Mouse (Mus musculus) midbrain, embryonic 15.5 days (tissue): Measurements from ENCODE around the gene Zfp663. TPM values are rescaled to one million over a fixed set of nuclear protein-coding genes. Genes with fewer than 3 reads are reported as not detected.

Source experiments
- ATAC-seq: fragments of 200-750 bp; cut with Nextera tagmentation; replicated peaks from 2 replicates; pipeline ENCODE4 v1.8.0; 2017; ENCODE audit warnings: moderate TSS enrichment
- H3K27ac ChIP-seq: fragments of 300-500 bp; sonication (generic); 2 replicates; pipeline ENCODE4 v1.5.1; 2015; ENCODE audit warnings: mild to moderate bottlenecking, inconsistent platforms
- H3K27me3 ChIP-seq: fragments of 300-500 bp; sonication (generic); replicated peaks from 2 replicates; pipeline ENCODE4 v1.6.1; 2015; ENCODE audit warnings: inconsistent platforms
- H3K36me3 ChIP-seq: fragments of 300-500 bp; sonication (generic); replicated peaks from 2 replicates; pipeline ENCODE4 v1.6.1; 2015; ENCODE audit warnings: inconsistent platforms
- H3K4me1 ChIP-seq: fragments of 300-500 bp; sonication (generic); 2 replicates; pipeline ENCODE4 v1.6.1; 2015; ENCODE audit warnings: inconsistent platforms
- H3K4me2 ChIP-seq: fragments of 300-500 bp; sonication (generic); 2 replicates; pipeline ENCODE4 v1.6.1; 2015; ENCODE audit warnings: inconsistent platforms, mild to moderate bottlenecking, moderate library complexity
- H3K4me3 ChIP-seq: fragments of 300-500 bp; sonication (generic); 2 replicates; pipeline ENCODE4 v1.5.1; 2015; ENCODE audit warnings: mild to moderate bottlenecking, inconsistent platforms
- H3K9ac ChIP-seq: fragments of 300-500 bp; sonication (generic); 2 replicates; pipeline ENCODE4 v1.6.1; 2015; ENCODE audit warnings: mild to moderate bottlenecking, inconsistent platforms
- H3K9me3 ChIP-seq: fragments of 300-500 bp; sonication (generic); 2 replicates; pipeline ENCODE4 v1.6.1; 2016; ENCODE audit warnings: inconsistent platforms
- WGBS: fragments of 180-500 bp; shearing (Covaris S2); methylation state at CpG from one replicate; pipeline ENCODE4 v1.1.7; 2015; ENCODE audit warnings: mixed read lengths; 5-methylcytosine and 5-hydroxymethylcytosine counted together
- polyA plus RNA-seq: library from polyadenylated mRNA; unstranded; fragments of >200 nt; fragmentation: Nextera tagmentation; extraction: Ambion mirVana; gene quantifications from 2 replicates; pipeline ENCODE4 v1.2.1, GENCODE M21; 2015

Gene Zfp663
- polyA plus RNA-seq, 1 experiment from 2014 or later, result 10.9 TPM

DNA sequence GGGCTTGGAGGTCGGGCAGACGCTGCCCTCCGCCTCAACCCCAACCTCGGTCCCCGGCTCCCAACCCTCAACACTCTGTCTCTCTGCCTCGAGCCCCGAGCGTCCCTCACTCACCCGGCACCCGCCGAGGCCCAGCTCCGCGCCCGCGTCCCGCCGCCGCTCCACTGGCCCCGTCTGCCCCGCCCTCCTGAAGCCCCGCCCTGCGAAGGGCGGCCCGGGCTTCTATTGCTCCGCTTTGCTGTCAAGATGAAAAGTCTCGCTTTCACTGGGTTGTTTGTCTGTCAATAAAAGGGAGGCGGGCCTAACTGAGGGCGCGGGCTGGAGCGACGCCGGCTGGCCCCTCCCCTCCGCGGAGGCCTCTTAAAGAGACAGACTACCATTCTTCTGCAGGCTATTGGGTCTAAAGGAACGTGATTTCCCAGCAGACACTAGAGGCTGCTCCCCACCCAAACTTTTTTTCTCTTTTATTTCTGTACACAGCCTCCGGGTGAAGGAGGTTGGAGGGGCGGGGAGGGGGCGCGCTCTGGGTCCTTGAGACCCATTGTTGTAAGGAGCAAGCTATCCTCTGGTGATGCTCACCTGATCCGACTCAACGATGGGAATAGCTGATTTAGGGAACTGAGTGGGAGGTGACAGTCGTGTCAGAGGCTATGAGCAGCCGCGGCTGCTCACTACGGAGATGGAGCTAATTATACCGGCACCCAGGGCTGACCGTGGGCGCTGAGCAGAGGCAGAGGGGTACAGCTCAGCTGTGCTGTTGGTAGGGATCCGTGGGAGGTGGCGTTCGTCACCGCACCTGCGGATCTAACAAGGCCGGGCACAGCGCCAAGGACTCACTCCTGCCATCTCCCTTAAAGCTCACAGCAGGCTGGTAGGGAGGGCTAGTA, 42.0 kb downstream of the Zfp663 start, which contains the start of gene Elmo2:
Gene Elmo2 (minus strand): TSS at position 176 of the 887 bp plus-strand sequence.
- peak within 1 kb of the TSS; percentile 89 for H3K4me3 ChIP-seq
- no peaks in the 10 kb centered on the region for H3K27me3 ChIP-seq
- peak within 1 kb of the TSS; percentile 94 for H3K27ac ChIP-seq
- no peaks in the 10 kb centered on the region for H3K36me3 ChIP-seq
- peak within 1 kb of the TSS; percentile 85 for H3K4me2 ChIP-seq
- ATAC-seq, result peak; percentile 98
- no peaks in the 10 kb centered on the region for H3K9me3 ChIP-seq
- peaks cover 47% of the 10 kb centered on the region for H3K4me1 ChIP-seq
- under 1% methylated on average over 55 of the region's 55 CpGs for WGBS
- H3K9ac ChIP-seq, result peak within 1 kb of the TSS; percentile 90

DNA sequence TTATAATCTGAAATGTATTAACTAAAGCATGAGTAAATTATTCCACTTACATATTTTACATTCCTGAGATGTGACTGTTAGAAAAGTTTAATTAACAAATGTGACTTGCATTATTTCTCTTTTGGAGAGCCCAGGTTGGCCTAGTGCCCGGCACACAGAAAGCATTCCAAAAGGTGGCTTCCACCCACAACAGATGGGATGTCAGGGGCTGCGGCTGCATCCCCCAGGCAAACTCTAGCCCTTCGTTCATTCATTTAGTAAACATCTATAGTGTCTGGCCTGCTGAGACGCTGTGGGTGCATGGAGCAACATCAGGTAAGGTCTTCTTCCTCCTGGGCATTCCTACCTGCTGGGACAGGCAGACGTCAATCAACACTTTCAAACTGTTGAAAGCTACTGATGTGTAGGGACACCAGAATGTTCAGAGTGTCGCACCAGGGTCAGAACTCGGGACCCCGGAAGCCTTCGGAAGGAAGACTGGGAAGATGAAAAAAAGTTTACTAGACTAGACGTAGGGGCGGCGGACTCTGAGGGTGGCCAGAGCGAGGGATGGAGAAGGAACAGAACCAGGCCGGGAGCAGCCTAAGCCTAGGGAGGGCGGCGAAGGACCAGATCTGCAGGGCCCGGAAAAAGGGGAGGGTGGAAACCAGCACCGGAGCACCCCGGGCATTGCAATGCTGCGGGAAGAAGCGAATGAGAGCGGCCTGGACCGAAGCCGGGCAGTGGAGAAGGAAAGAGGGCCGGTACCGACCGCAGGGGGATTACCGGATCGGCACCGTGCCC, 42.8 kb downstream of the Zfp663 start:
- WGBS, result under 1% methylated on average over 30 of the region's 30 CpGs
- Histone ChIP-seq H3K4me2 (peak overlapping the region; percentile 85), H3K27ac (peak overlapping the region; percentile 94), H3K4me3 (peak overlapping the region; percentile 89), H3K9me3 (no peaks in the 10 kb centered on the region), H3K27me3 (no peaks in the 10 kb centered on the region), H3K4me1 (peaks cover 54% of the 10 kb centered on the region), H3K36me3 (no peaks in the 10 kb centered on the region), H3K9ac (peak overlapping the region; percentile 90)
- ATAC-seq, result peak; percentile 46

- Histone ChIP-seq H3K27me3 (no peaks in the 10 kb centered on the region), H3K9me3 (no peaks in the 10 kb centered on the region), H3K9ac (no peak overlapping the region; the same call in 1 of the 2 replicates), H3K4me3 (no peak overlapping the region), H3K4me1 (peaks cover 69% of the 10 kb centered on the region), H3K4me2 (peak overlapping the region; percentile 85), H3K36me3 (no peaks in the 10 kb centered on the region), H3K27ac (no peak overlapping the region)
- ATAC-seq, result no peak
- WGBS, result 46% methylated on average over 5 of the region's 5 CpGs
Measured at GRCm38 (mm10) chr2:165323928-165324327, 44.6 kb downstream of the Zfp663 start.

DNA sequence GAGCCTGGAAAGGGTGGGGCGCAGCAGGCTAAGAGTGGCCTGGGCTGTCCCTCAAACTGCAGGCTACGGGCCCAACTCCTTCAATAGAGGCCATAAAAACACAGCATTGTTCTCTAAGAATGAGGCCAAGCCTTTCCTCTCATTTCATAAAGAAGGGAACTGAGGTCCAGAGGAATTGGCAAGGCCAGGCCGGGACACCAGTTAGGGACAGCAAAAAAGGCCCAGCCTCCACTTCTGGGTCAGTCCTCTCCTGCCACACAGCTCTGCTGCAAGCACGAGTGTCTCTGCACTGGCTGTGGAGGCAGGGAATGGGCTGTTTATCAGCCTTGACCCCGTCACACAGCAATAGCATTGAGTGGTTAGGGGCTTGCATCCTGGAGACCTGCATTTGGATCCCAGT, 45.0 kb downstream of the Zfp663 start:
- Histone ChIP-seq H3K4me2 (0 out of 2 replicates have a peak overlapping the region, but pooled peaks have one; percentile 85), H3K27ac (no peak overlapping the region), H3K9ac (no peak overlapping the region; the same call in 1 of the 2 replicates), H3K27me3 (no peaks in the 10 kb centered on the region), H3K36me3 (no peaks in the 10 kb centered on the region), H3K9me3 (no peaks in the 10 kb centered on the region), H3K4me1 (peaks cover 73% of the 10 kb centered on the region), H3K4me3 (no peak overlapping the region)
- WGBS, result 65% methylated on average over 5 of the region's 5 CpGs
- ATAC-seq, result no peak

DNA sequence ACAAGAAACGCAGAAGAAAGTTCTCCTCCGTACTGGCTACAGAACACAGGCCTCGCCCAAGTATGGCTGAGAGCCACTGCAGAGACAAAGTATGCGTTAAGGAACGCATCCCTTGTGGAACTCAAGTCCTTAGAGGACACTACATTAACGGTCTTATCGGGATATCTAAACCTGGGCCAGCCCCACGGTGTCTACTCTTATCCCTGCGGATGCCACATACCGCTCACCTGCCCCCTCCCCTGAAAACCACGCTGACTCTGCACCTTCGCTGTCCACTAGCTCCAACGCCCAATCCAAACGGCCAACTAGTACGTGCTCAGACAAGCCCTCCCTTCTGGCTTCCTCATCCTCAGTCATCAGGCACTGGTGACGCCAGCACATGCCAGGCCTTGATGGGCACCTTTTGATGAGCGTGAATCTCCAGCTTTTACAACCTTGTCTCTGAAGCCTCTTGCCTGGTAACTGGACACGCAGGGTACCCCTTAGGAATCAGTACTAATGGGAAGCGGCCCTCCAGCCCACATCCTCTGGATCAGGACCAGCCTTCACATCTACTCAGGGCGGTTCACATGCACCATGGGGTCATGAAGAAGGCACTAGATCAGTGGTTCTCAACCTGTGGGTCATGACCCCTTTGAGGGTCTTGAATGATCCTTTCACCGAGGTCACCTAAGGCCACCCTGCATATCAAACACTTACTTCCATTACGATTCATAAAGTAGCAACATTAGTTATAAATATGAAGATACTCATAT, 46.4 kb downstream of the Zfp663 start:
- Histone ChIP-seq H3K4me1 (peaks cover 76% of the 10 kb centered on the region), H3K27ac (no peak overlapping the region), H3K9me3 (no peaks in the 10 kb centered on the region), H3K4me3 (no peak overlapping the region), H3K9ac (no peak overlapping the region), H3K36me3 (no peaks in the 10 kb centered on the region), H3K4me2 (no peak overlapping the region), H3K27me3 (no peaks in the 10 kb centered on the region)
- no peak for ATAC-seq
- 88% methylated on average over 22 of the region's 22 CpGs for WGBS

- Histone ChIP-seq H3K27ac (peak overlapping the region; percentile 53), H3K27me3 (no peaks in the 10 kb centered on the region), H3K36me3 (no peaks in the 10 kb centered on the region), H3K4me1 (peaks cover 80% of the 10 kb centered on the region), H3K4me3 (no peak overlapping the region), H3K9ac (no peak overlapping the region), H3K4me2 (no peak overlapping the region), H3K9me3 (no peaks in the 10 kb centered on the region)
- 51% methylated on average over 8 of the region's 8 CpGs for WGBS
- ATAC-seq, result no peak
Measured at GRCm38 (mm10) chr2:165321381-165321888, 47.1 kb downstream of the Zfp663 start.

- H3K4me2 ChIP-seq, result no peak overlapping the region
- peak overlapping the region; percentile 53 for H3K27ac ChIP-seq
- H3K9ac ChIP-seq, result no peak overlapping the region
- no peaks in the 10 kb centered on the region for H3K27me3 ChIP-seq
- H3K36me3 ChIP-seq, result no peaks in the 10 kb centered on the region
- peaks cover 87% of the 10 kb centered on the region for H3K4me1 ChIP-seq
- H3K4me3 ChIP-seq, result no peak overlapping the region
- WGBS, result 65% methylated on average over 12 of the region's 12 CpGs
- H3K9me3 ChIP-seq, result no peaks in the 10 kb centered on the region
- no peak for ATAC-seq
Measured at GRCm38 (mm10) chr2:165320531-165321150, 47.9 kb downstream of the Zfp663 start.

GRCm38 (mm10) chr2:165319503-165319902, 49.0 kb downstream of the Zfp663 start:
- Histone ChIP-seq H3K9me3 (no peaks in the 10 kb centered on the region), H3K4me2 (no peak overlapping the region), H3K27ac (no peak overlapping the region), H3K27me3 (no peaks in the 10 kb centered on the region), H3K4me3 (no peak overlapping the region), H3K4me1 (peaks cover 75% of the 10 kb centered on the region), H3K36me3 (peaks cover 7% of the 10 kb centered on the region; the same call in 1 of the 2 replicates), H3K9ac (no peak overlapping the region)
- WGBS, result 82% methylated on average over 4 of the region's 4 CpGs
- ATAC-seq, result no peak

DNA sequence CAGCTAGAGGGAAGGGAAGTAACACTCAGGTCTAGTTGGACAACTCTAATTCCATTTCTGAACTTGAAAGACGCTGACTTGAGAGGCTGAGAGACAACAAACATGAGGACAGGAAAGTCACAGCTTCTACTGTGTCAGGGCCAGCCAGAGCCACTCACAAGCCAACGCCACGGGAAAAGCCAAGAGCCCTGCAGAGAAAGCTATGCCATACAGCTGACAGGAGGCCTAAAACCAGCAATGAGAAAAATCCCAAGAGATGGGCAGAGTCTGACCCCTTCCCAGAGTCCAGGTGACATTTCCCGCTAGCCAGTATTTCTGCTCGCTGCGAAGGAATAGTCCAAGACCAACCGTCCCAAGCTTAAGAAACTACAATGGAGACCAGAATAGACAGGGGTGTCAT, 49.6 kb downstream of the Zfp663 start:
- Histone ChIP-seq H3K9ac (no peak overlapping the region), H3K9me3 (no peaks in the 10 kb centered on the region), H3K4me2 (no peak overlapping the region), H3K4me3 (no peak overlapping the region), H3K27me3 (no peaks in the 10 kb centered on the region), H3K27ac (peak overlapping the region; percentile 84; the same call in 1 of the 2 replicates), H3K36me3 (peaks cover 7% of the 10 kb centered on the region; the same call in 1 of the 2 replicates), H3K4me1 (peaks cover 70% of the 10 kb centered on the region)
- 77% methylated on average over 7 of the region's 7 CpGs for WGBS
- ATAC-seq, result no peak

DNA sequence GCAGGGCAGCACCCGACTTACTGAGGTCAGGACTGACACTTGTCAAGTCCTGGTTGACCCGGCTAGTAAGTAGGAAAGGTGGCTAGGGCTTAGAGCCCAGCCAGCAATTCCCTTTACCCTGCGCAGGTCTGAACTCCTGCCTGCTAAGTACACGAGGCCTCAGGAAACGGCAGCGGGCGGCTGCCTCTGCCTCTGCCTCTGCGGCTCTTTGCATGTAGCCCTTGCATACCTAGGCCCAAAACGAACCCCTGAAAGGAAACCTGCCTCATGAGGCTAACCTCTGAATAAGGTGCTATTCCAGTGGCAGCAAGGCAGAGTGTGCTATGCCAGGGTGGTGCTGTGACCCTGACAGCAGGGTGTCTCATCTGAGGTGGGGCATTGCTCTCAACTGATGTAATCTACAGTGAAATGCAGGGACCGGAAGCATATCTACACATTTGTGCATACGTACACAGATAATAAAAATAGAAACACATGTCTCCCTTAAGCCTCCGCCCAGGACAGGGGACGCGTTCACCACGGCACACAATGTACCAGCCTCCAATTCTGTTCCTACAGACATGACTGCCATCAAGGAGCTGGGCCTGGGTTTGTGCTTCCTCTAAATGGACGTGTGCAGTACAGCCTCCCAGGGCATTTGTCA, 50.8 kb downstream of the Zfp663 start:
- ATAC-seq, result no peak
- WGBS, result 37% methylated on average over 16 of the region's 16 CpGs
- Histone ChIP-seq H3K9me3 (no peaks in the 10 kb centered on the region), H3K27me3 (no peaks in the 10 kb centered on the region), H3K4me3 (no peak overlapping the region), H3K4me2 (peak overlapping the region; percentile 21; the same call in 1 of the 2 replicates), H3K9ac (peak overlapping the region; percentile 15; the same call in 1 of the 2 replicates), H3K36me3 (peaks cover 9% of the 10 kb centered on the region; the same call in 1 of the 2 replicates), H3K4me1 (peaks cover 62% of the 10 kb centered on the region), H3K27ac (peak overlapping the region; percentile 84)
